Mouse (Mus musculus): ENCODE results near the gene Skida1.

Skida1 gene

DNA sequence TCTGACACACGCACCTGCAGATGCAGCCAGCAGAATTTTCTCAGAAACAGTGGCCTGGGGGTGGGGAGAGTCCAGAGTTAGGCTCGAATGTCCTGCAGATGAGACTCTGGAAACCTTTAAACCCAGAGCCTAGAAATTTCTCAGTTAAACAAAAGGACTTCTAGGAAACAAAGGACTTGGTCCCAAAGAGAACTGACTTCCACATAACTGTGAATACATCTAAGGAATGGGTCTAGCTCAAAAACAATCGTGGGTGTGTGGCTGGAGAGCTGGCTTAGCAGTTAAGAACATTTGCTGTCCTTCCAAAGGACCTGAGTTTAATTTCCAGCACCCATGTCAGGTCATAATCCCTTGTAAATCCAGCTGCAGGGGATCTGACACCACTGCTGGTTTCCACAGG is 33.3 kb downstream of the Skida1 start:
- no peak for DNase-seq (ENCODE audit: low spot score)

GRCm38 (mm10) chr2:18012866-18013265 is 36.0 kb downstream of the Skida1 start:
- no peak for DNase-seq (ENCODE audit: low spot score)

DNA sequence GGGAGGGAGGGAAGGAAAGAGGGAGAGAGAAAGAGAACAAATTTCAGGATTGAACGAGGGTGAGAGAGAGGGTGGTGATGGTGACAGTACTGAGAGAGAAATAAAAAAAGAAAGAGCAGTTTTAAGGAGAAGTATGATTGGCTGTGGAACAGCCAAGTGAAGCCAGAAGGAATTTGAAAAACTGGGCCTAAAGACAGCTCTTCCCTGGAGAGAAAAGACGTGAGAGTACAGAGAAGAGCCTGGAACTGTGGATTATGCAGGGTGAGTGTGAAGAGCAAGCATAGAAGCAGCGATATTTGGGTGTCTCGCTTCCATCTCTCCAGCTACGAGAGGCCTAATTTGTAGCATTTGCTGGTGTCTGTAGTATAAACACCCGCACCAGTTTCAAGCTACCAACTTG is 37.6 kb downstream of the Skida1 start:
- DNase-seq (ENCODE audit: low spot score): no peak

GRCm38 (mm10) chr2:18005137-18005536 is 43.7 kb downstream of the Skida1 start:
- DNase-seq (ENCODE audit: low spot score): no peak

- no peak for DNase-seq (ENCODE audit: low spot score)
Measured at GRCm38 (mm10) chr2:18004286-18004685, 44.6 kb downstream of the Skida1 start.

DNA sequence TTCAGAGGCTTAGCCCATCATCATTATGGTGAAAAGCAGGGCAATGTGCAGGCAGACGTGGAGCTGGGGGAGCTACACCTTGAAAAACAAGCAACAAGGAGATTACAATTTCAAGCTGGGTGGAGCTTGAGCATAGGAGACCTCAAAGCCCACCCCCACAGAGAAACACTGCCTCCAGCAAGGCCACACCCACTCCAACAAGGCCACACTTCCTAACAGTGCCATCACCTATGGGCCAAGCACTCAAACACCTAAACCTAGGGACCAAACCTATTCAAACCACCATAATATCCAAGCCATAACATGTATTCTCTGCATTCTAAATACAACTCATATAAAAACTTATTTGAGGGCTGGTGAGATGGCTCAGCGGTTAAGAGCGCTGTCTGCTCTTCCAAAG is 46.5 kb downstream of the Skida1 start:
- DNase-seq (ENCODE audit: low spot score): no peak

- DNase-seq (ENCODE audit: low spot score): no peak
Measured at GRCm38 (mm10) chr2:17996858-17997257, 52.0 kb downstream of the Skida1 start, which contains the start of gene H2al2a. Gene H2al2a, minus strand, starts transcription at chr2:17996958.

Data from urinary bladder, postnatal 14 days (tissue).